Mouse (Mus musculus) MEL (cell line): ENCODE results near the gene Cfi. TPM values are rescaled to one million over a fixed set of nuclear protein-coding genes. Genes with fewer than 3 reads are reported as not detected.

Experiments used
- DNase-seq: peaks from one replicate; pipeline ENCODE4 v3.0.0; 2011; ENCODE audit warnings: low read depth, low spot score
- H3K27ac ChIP-seq: 2 replicates; pipeline ENCODE4 v1.5.1; 2012; ENCODE audit warnings: low read depth, mild to moderate bottlenecking, control low read depth, low read length, moderate library complexity; ENCODE audit not compliant: control insufficient read depth
- H3K27me3 ChIP-seq, 2 experiments: fragments of 150-350 bp in 1 of 2; sonication (generic) in 1 of 2; 2 replicates each; pipeline ENCODE4 v1.6.1; 2012; ENCODE audit warnings: low read length in 2 of 2, mild to moderate bottlenecking in 2 of 2, improper control_type of control experiment in 1 of 2, moderate library complexity in 1 of 2; ENCODE audit not compliant: insufficient read depth in 2 of 2, control insufficient read depth in 1 of 2
- H3K36me3 ChIP-seq, 2 experiments: 2 replicates each; pipeline ENCODE4 v1.6.1; 2012 to 2014; ENCODE audit warnings: low read length in 2 of 2, improper control_type of control experiment in 1 of 2, inconsistent platforms in 1 of 2, mild to moderate bottlenecking in 1 of 2; ENCODE audit not compliant: insufficient read depth in 2 of 2, control insufficient read depth in 1 of 2
- H3K4me1 ChIP-seq, 2 experiments: fragments of 150-350 bp in 1 of 2; sonication (generic) in 1 of 2; 2 replicates each; pipeline ENCODE4 v1.6.1; 2012; ENCODE audit warnings: low read length in 2 of 2, improper control_type of control experiment in 1 of 2, mild to moderate bottlenecking in 1 of 2; ENCODE audit not compliant: insufficient read depth in 2 of 2, control insufficient read depth in 1 of 2
- H3K4me3 ChIP-seq, 2 experiments: fragments of 150-350 bp in 1 of 2; sonication (generic) in 1 of 2; 2 replicates each; pipeline ENCODE4 v1.5.1; 2012; ENCODE audit warnings: low read depth in 2 of 2, low read length in 2 of 2, mild to moderate bottlenecking in 2 of 2, moderate library complexity in 2 of 2, control low read depth in 1 of 2, improper control_type of control experiment in 1 of 2; ENCODE audit not compliant: control insufficient read depth in 1 of 2, insufficient read depth in 1 of 2
- H3K79me2 ChIP-seq: 2 replicates; pipeline ENCODE4 v1.6.1; 2012; ENCODE audit warnings: mild to moderate bottlenecking, low read length, moderate library complexity; ENCODE audit not compliant: control insufficient read depth, poor library complexity, insufficient read depth
- H3K9ac ChIP-seq: 2 replicates; pipeline ENCODE4 v1.6.1; 2012; ENCODE audit warnings: low read depth, mild to moderate bottlenecking, control low read depth, low read length, moderate library complexity; ENCODE audit not compliant: control insufficient read depth, poor library complexity, severe bottlenecking
- H3K9me3 ChIP-seq: fragments of 150-350 bp; sonication (generic); replicated peaks from 2 replicates; pipeline ENCODE4 v1.6.1; 2012; ENCODE audit warnings: mild to moderate bottlenecking, low read length, improper control_type of control experiment, moderate library complexity; ENCODE audit not compliant: insufficient read depth
- CHD1 ChIP-seq: IDR thresholded peaks from 2 replicates; pipeline ENCODE4 v1.6.1; 2012; ENCODE audit warnings: low read depth, mild to moderate bottlenecking, inconsistent platforms, low read length, improper control_type of control experiment
- CHD2 ChIP-seq: IDR thresholded peaks from 2 replicates; pipeline ENCODE4 v1.6.1; 2011; ENCODE audit warnings: low read length, improper control_type of control experiment
- CTCF ChIP-seq, 3 experiments: IDR thresholded peaks in 2 of 3; conservative IDR thresholded peaks in 1 of 3; 2 replicates each; pipeline ENCODE4 v1.5.1; 2011 to 2012; ENCODE audit warnings: low read length in 3 of 3, low read depth in 2 of 3, mild to moderate bottlenecking in 2 of 3, improper control_type of control experiment in 1 of 3, inconsistent platforms in 1 of 3, mixed read lengths in 1 of 3, moderate library complexity in 1 of 3; ENCODE audit not compliant: control insufficient read depth in 1 of 3, insufficient read depth in 1 of 3, poor library complexity in 1 of 3, severe bottlenecking in 1 of 3
- E2F4 ChIP-seq: IDR thresholded peaks from 2 replicates; pipeline ENCODE4 v1.6.1; 2011; ENCODE audit warnings: low read depth, low read length, improper control_type of control experiment, borderline replicate concordance
- EP300 ChIP-seq, 2 experiments: IDR thresholded peaks; 2 replicates each; pipeline ENCODE4 v1.6.1; 2011; ENCODE audit warnings: improper control_type of control experiment in 2 of 2, low read length in 2 of 2, low read depth in 1 of 2, mild to moderate bottlenecking in 1 of 2
- ETS1 ChIP-seq: IDR thresholded peaks from 2 replicates; pipeline ENCODE4 v1.6.1; 2012; ENCODE audit warnings: low read depth, mild to moderate bottlenecking, inconsistent platforms, low read length, improper control_type of control experiment, moderate library complexity
- GATA1 ChIP-seq: IDR thresholded peaks from 2 replicates; pipeline ENCODE4 v1.6.1; 2011; ENCODE audit warnings: low read depth, low read length, improper control_type of control experiment
- JUND ChIP-seq: IDR thresholded peaks from 2 replicates; pipeline ENCODE4 v1.6.1; 2011; ENCODE audit warnings: low read depth, mild to moderate bottlenecking, improper control_type of control experiment, low read length
- KAT2A ChIP-seq: conservative IDR thresholded peaks from 2 replicates; pipeline ENCODE4 v1.6.1; 2012; ENCODE audit warnings: low read depth, low read length, improper control_type of control experiment, inconsistent platforms
- MAX ChIP-seq: IDR thresholded peaks from 2 replicates; pipeline ENCODE4 v1.6.1; 2011; ENCODE audit warnings: low read length, improper control_type of control experiment
- MAZ ChIP-seq: IDR thresholded peaks from 2 replicates; pipeline ENCODE4 v1.6.1; 2012; ENCODE audit warnings: low read depth, mild to moderate bottlenecking, inconsistent platforms, low read length, improper control_type of control experiment
- MEF2A ChIP-seq: IDR thresholded peaks from 2 replicates; pipeline ENCODE4 v1.6.1; 2014; ENCODE audit warnings: low read depth, mild to moderate bottlenecking, inconsistent platforms, low read length, improper control_type of control experiment; ENCODE audit not compliant: poor library complexity, insufficient replicate concordance, severe bottlenecking; ENCODE audit errors: extremely low read depth
- MYB ChIP-seq: IDR thresholded peaks from 2 replicates; pipeline ENCODE4 v1.6.1; 2011; ENCODE audit warnings: mild to moderate bottlenecking, low read depth, low read length, improper control_type of control experiment
- MYC ChIP-seq: IDR thresholded peaks from 2 replicates; pipeline ENCODE4 v1.6.1; 2011; ENCODE audit warnings: low read depth, mild to moderate bottlenecking, low read length, improper control_type of control experiment, moderate library complexity
- NELFE ChIP-seq: IDR thresholded peaks from 2 replicates; pipeline ENCODE4 v1.6.1; 2011; ENCODE audit warnings: low read depth, low read length, improper control_type of control experiment
- POLR2AphosphoS5 ChIP-seq: IDR thresholded peaks from 2 replicates; pipeline ENCODE4 v1.6.1; 2012; ENCODE audit warnings: low read depth, borderline replicate concordance, mild to moderate bottlenecking, inconsistent platforms, low read length, moderate library complexity, mixed read lengths
- RAD21 ChIP-seq: IDR thresholded peaks from 2 replicates; pipeline ENCODE4 v1.6.1; 2011; ENCODE audit warnings: mild to moderate bottlenecking, low read depth, low read length, improper control_type of control experiment
- RCOR1 ChIP-seq: IDR thresholded peaks from 2 replicates; pipeline ENCODE4 v1.6.1; 2012; ENCODE audit warnings: low read depth, mild to moderate bottlenecking, inconsistent platforms, low read length, improper control_type of control experiment
- SIN3A ChIP-seq: IDR thresholded peaks from 2 replicates; pipeline ENCODE4 v1.6.1; 2012; ENCODE audit warnings: low read length, improper control_type of control experiment, inconsistent platforms
- SMC3 ChIP-seq: IDR thresholded peaks from 2 replicates; pipeline ENCODE4 v1.6.1; 2011; ENCODE audit warnings: low read depth, low read length, improper control_type of control experiment
- TAL1 ChIP-seq: IDR thresholded peaks from 2 replicates; pipeline ENCODE4 v1.6.1; 2012; ENCODE audit warnings: mild to moderate bottlenecking, inconsistent platforms, low read length, moderate library complexity, mixed read lengths
- TBP ChIP-seq: IDR thresholded peaks from 2 replicates; pipeline ENCODE4 v1.8.0; 2011; ENCODE audit warnings: low read depth, low read length, improper control_type of control experiment
- UBTF ChIP-seq: IDR thresholded peaks from 2 replicates; pipeline ENCODE4 v1.6.1; 2012; ENCODE audit warnings: low read depth, mild to moderate bottlenecking, inconsistent platforms, low read length, improper control_type of control experiment, moderate library complexity, borderline replicate concordance; ENCODE audit not compliant: insufficient read depth
- USF1 ChIP-seq: IDR thresholded peaks from 2 replicates; pipeline ENCODE4 v1.6.1; 2014; ENCODE audit warnings: low read depth, mild to moderate bottlenecking, inconsistent platforms, low read length, improper control_type of control experiment, moderate library complexity
- USF2 ChIP-seq, 2 experiments: IDR thresholded peaks; 2 replicates each; pipeline ENCODE4 v1.6.1; 2011 to 2012; ENCODE audit warnings: improper control_type of control experiment in 2 of 2, low read length in 2 of 2, borderline replicate concordance in 1 of 2, inconsistent platforms in 1 of 2, low read depth in 1 of 2, mild to moderate bottlenecking in 1 of 2; ENCODE audit not compliant: insufficient read depth in 1 of 2
- ZC3H11A ChIP-seq: IDR thresholded peaks from 2 replicates; pipeline ENCODE4 v1.6.1; 2012; ENCODE audit warnings: low read depth, mild to moderate bottlenecking, inconsistent platforms, low read length, improper control_type of control experiment
- ZMIZ1 ChIP-seq: IDR thresholded peaks from 2 replicates; pipeline ENCODE4 v1.6.1; 2012; ENCODE audit warnings: low read depth, mild to moderate bottlenecking, inconsistent platforms, low read length, improper control_type of control experiment, moderate library complexity
- ZNF384 ChIP-seq: IDR thresholded peaks from 2 replicates; pipeline ENCODE4 v1.6.1; 2012; ENCODE audit warnings: low read depth, mild to moderate bottlenecking, inconsistent platforms, low read length, improper control_type of control experiment
- polyA plus RNA-seq, 2 experiments: library from polyadenylated mRNA; stranded (reverse) in 1 of 2; unstranded in 1 of 2; fragments of >175 nt in 1 of 2; fragments of >200 nt in 1 of 2; gene quantifications; 2 replicates each; pipeline versions ENCODE4 v1.2.1 to v1.2.4; 2012; ENCODE audit warnings: low replicate concordance in 2 of 2, low read depth in 1 of 2; ENCODE audit not compliant: insufficient read length in 2 of 2, insufficient read depth in 1 of 2, missing spikeins in 1 of 2
- total RNA-seq: library from RNA; depleted of rRNA; stranded (reverse); fragments of 300-350 nt; gene quantifications from 2 replicates; pipeline ENCODE4 v1.2.3, GENCODE M21; 2012

Gene Cfi
- total and polyA plus RNA-seq, 3 experiments, result 0.06 TPM; not detected in 2

- TF ChIP-seq MAX (no peak), UBTF (no peak), CHD2 (no peak), ZNF384 (no peak), TAL1 (peak; percentile 30), MAZ (0 out of 2 replicates have a peak, but pooled peaks have one; percentile 37), TBP (no peak), E2F4 (no peak), SIN3A (peak; percentile 53), JUND (no peak), CHD1 (no peak), CTCF (IDR thresholded peaks at IDR 0.05 in 2 of 3, conservative IDR thresholded peaks at IDR 0.05 in 1 of 3; ENCODE audit: control insufficient read depth in 1 of 3, insufficient read depth in 1 of 3, low read depth in 2 of 3, low read length in 3 of 3, poor library complexity in 1 of 3, severe bottlenecking in 1 of 3) (no peak), ZC3H11A (no peak), SMC3 (no peak), MEF2A (no peak), EP300 (IDR thresholded peaks at IDR 0.05; ENCODE audit: low read depth in 1 of 2, low read length in 2 of 2) (peak; percentile 68 to 86; a peak in 3 of 4 replicates), ZMIZ1 (no peak), RAD21 (no peak), USF1 (no peak), RCOR1 (0 out of 2 replicates have a peak, but pooled peaks have one; percentile 16), POLR2AphosphoS5 (no peak), GATA1 (peak; percentile 63), NELFE (peak; percentile 31)
Observed at GRCm38 (mm10) chr3:129880925-129881593, 45.4 kb downstream of the Cfi start (continued).

GRCm38 (mm10) chr3:129885577-129885976, 49.9 kb downstream of the Cfi start:
- no peak overlapping the region for H3K9ac ChIP-seq
- TF ChIP-seq KAT2A, result no peak
- no peak for TF ChIP-seq USF2 (IDR thresholded peaks at IDR 0.05; ENCODE audit: borderline replicate concordance in 1 of 2, insufficient read depth in 1 of 2, low read depth in 1 of 2, low read length in 2 of 2)
- no peak for TF ChIP-seq POLR2AphosphoS5
- TF ChIP-seq ETS1, result peak; percentile 63; the same call in 1 of the 2 replicates
- TF ChIP-seq ZNF384, result peak; percentile 77
- no peak for TF ChIP-seq MEF2A
- no peak for TF ChIP-seq ZC3H11A
- no peak for TF ChIP-seq MYC
- TF ChIP-seq SMC3, result no peak
- no peak for TF ChIP-seq JUND
- no peak for TF ChIP-seq CTCF (IDR thresholded peaks at IDR 0.05 in 2 of 3, conservative IDR thresholded peaks at IDR 0.05 in 1 of 3; ENCODE audit: control insufficient read depth in 1 of 3, insufficient read depth in 1 of 3, low read depth in 2 of 3, low read length in 3 of 3, poor library complexity in 1 of 3, severe bottlenecking in 1 of 3)
- no peak for TF ChIP-seq MYB
- peak; percentile 31; the same call in 1 of the 2 replicates for TF ChIP-seq SIN3A
- TF ChIP-seq GATA1, result 0 out of 2 replicates have a peak, but pooled peaks have one; percentile 31
- H3K27me3 ChIP-seq, result no peaks in the 10 kb centered on the region
- DNase-seq, result no peak
- peaks cover 12 to 21% of the 10 kb centered on the region in 2 experiments for H3K36me3 ChIP-seq
- peaks cover 6 to 16% of the 10 kb centered on the region in 2 experiments for H3K4me1 ChIP-seq
- peaks cover 20% of the 10 kb centered on the region for H3K79me2 ChIP-seq
- no peak overlapping the region for H3K27ac ChIP-seq
- H3K4me3 ChIP-seq, result no peak overlapping the region
- H3K9me3 ChIP-seq, result no peaks in the 10 kb centered on the region
